Mouse (Mus musculus): ENCODE data around the gene Ubqln5. TPM values are rescaled to one million over a fixed set of nuclear protein-coding genes. Genes with fewer than 3 reads are reported as not detected.

Gene Ubqln5
- total RNA-seq (2015; ENCODE audit: low replicate concordance) (not detected in 2 replicates), total RNA-seq (2017; ENCODE audit: low replicate concordance) (not detected in 2 replicates)

GRCm38 (mm10) chr7:104129726-104130125 lies at the start of gene Ubqln5:
Gene Ubqln5 (minus strand): TSS chr7:104129826.
- ATAC-seq (replicated peaks; ENCODE audit: low FRiP score, poor library complexity, severe bottlenecking) = no peak

DNA sequence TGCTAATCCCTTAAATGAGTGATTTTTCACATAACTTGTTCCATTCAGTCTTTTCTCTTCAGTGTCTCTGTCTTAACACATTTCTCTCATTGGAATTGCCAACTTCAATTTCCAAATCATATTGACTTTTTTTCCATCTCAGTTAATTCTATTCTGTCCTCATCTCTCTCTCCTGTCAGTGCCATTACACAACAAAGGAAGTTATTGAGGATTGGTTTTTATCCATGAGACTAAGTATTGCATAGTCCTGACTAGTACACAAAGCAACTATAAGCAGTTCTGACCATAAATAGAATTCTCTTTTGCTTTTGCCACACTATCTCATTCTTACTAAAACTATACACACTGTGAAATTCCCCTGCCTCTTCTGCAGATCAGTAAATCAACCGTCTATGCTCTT lies 49.4 kb upstream of the Ubqln5 start:
- no peak for ATAC-seq (replicated peaks; ENCODE audit: low FRiP score, poor library complexity, severe bottlenecking)

DNA sequence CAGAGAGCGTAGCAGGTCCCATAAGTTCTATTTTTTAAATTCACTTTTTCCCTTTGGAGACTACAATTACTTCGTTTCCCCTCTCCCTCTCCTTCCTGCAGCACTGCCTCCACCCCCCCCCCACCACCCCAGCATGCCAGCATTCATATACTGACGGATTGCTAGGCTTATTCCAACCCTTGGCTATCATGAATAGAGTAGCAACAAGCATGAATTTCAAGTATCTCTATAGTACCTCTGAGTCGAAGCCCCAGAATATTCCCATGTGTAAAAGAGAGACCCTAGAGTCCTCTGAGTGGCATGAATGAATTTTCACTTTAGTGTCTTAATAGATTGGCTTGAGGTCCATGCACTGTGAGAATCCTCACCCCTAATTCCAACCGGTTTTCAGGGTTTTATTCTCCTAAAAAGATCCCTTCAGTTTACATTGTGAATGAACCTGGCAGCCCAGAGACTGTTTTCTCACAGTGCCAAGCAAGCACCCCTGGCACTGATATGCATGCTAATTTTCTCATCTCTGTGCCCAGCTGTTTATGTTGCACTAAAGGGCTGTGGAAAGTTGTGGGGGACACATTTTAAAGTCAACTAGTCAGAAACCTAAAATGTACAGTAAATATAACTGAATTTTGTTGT lies 48.9 kb upstream of the Ubqln5 start:
- no peak for ATAC-seq (replicated peaks; ENCODE audit: low FRiP score, poor library complexity, severe bottlenecking)

- no peak for ATAC-seq (replicated peaks; ENCODE audit: low FRiP score, poor library complexity, severe bottlenecking)
These were observed 45.5 kb upstream of the Ubqln5 start for GRCm38 (mm10) chr7:104175085-104175484.

- ATAC-seq (replicated peaks; ENCODE audit: low FRiP score, poor library complexity, severe bottlenecking) = no peak
These were observed 40.1 kb upstream of the Ubqln5 start for GRCm38 (mm10) chr7:104169634-104170204.

GRCm38 (mm10) chr7:104167105-104167504 lies 37.5 kb upstream of the Ubqln5 start:
- no peak for ATAC-seq (replicated peaks; ENCODE audit: low FRiP score, poor library complexity, severe bottlenecking)

DNA sequence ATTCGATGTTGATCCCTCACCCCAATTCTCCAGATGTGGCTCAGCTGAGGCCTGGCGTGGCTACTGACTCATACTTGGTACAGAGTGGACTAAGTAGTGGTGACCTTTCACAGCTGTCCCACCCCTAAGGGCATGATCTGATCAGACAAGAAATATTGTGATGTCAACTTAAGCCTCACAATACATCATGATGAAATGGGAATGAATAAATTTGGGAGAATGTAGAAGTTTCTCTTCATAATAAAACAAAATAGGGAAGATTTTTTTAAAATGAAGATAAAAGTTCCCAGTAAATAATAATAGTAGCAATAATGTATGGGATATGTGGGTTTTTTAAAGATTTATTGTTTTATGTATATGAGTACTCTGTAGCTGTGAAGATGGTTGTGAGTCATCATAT lies 20.8 kb upstream of the Ubqln5 start, which contains the start of gene Ubqlnl:
Gene Ubqlnl, minus strand, starts transcription at position 101 of the 400 bp plus-strand sequence.
- no peak for ATAC-seq (replicated peaks; ENCODE audit: low FRiP score, poor library complexity, severe bottlenecking)

- ATAC-seq (replicated peaks; ENCODE audit: low FRiP score, poor library complexity, severe bottlenecking) = no peak
These were observed 13.6 kb upstream of the Ubqln5 start, which contains the start of gene Ubqln3 for GRCm38 (mm10) chr7:104143179-104143578. Gene Ubqln3 (minus strand): TSS chr7:104143279.

DNA sequence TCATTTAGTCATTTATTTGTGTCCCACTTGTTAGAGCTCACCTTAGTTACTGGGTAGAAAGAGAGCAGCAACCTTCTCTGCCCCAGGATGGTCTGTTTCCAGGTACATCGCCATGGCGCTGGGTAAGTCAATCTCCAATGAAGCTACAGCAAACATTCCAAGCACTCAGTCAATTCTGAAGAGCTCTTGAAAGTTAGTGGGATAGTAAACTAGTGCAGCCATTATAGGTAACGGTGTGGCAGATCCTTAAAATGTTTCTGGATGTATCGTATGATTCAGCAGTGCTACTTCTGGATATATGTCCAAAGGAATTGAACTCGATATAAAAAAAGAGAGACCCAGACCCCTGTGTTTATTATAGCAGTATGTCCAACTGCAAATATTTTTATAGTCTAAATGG lies 7.7 kb upstream of the Ubqln5 start, which contains the start of gene Olfr643:
Gene Olfr643, minus strand, starts transcription at position 101 of the 400 bp plus-strand sequence.
- no peak for ATAC-seq (replicated peaks; ENCODE audit: low FRiP score, poor library complexity, severe bottlenecking)

- ATAC-seq (replicated peaks; ENCODE audit: low FRiP score, poor library complexity, severe bottlenecking) = no peak
These were observed 25.0 kb downstream of the Ubqln5 start, which contains the start of gene Olfr646 for GRCm38 (mm10) chr7:104104757-104104972. Gene Olfr646 (plus strand): TSS chr7:104104873.

- ATAC-seq (replicated peaks; ENCODE audit: low FRiP score, poor library complexity, severe bottlenecking) = no peak
These were observed 25.5 kb downstream of the Ubqln5 start for GRCm38 (mm10) chr7:104103913-104104756.

- no peak for ATAC-seq (replicated peaks; ENCODE audit: low FRiP score, poor library complexity, severe bottlenecking)
These were observed 44.3 kb downstream of the Ubqln5 start, which contains the start of gene Olfr645 for GRCm38 (mm10) chr7:104085365-104085764. Gene Olfr645 (minus strand): TSS chr7:104085465.

Other genes starting within 250 kb of the Ubqln5 start
- not detected in 2 replicates for gene Olfr66, start 243.6 kb downstream of the Ubqln5 start, total RNA-seq (2015; ENCODE audit: low replicate concordance)
- not detected in 2 replicates for gene Olfr66, start 243.6 kb downstream of the Ubqln5 start, total RNA-seq (2017; ENCODE audit: low replicate concordance)
- not detected in 2 replicates for gene Olfr64, start 235.3 kb downstream of the Ubqln5 start, total RNA-seq (2015; ENCODE audit: low replicate concordance)
- 0.14 and 0.34 TPM in 2 replicates for gene Olfr64, start 235.3 kb downstream of the Ubqln5 start, total RNA-seq (2017; ENCODE audit: low replicate concordance)
- gene Olfr65, start 226.3 kb downstream of the Ubqln5 start, total RNA-seq (2015; ENCODE audit: low replicate concordance) = not detected in 2 replicates
- 0.28 TPM in 1 of 2 replicates, not detected in the other for gene Olfr65, start 226.3 kb downstream of the Ubqln5 start, total RNA-seq (2017; ENCODE audit: low replicate concordance)
- gene Olfr631, start 201.0 kb downstream of the Ubqln5 start, total RNA-seq (2015; ENCODE audit: low replicate concordance) = 1.0 TPM in 1 of 2 replicates, not detected in the other
- 2.1 TPM in 1 of 2 replicates, not detected in the other for gene Olfr631, start 201.0 kb downstream of the Ubqln5 start, total RNA-seq (2017; ENCODE audit: low replicate concordance)
- gene Olfr632, start 195.5 kb downstream of the Ubqln5 start, total RNA-seq (2015; ENCODE audit: low replicate concordance) = not detected in 2 replicates
- gene Olfr632, start 195.5 kb downstream of the Ubqln5 start, total RNA-seq (2017; ENCODE audit: low replicate concordance) = 1.7 TPM in 1 of 2 replicates, not detected in the other
- not detected in 2 replicates for gene Olfr633, start 185.4 kb downstream of the Ubqln5 start, total RNA-seq (2015; ENCODE audit: low replicate concordance)
- gene Olfr633, start 185.4 kb downstream of the Ubqln5 start, total RNA-seq (2017; ENCODE audit: low replicate concordance) = not detected in 2 replicates
- not detected in 2 replicates for gene Olfr635, start 158.7 kb downstream of the Ubqln5 start, total RNA-seq (2015; ENCODE audit: low replicate concordance)
- 0.09 and 0.14 TPM in 2 replicates for gene Olfr635, start 158.7 kb downstream of the Ubqln5 start, total RNA-seq (2017; ENCODE audit: low replicate concordance)
- gene Olfr638, start 131.1 kb downstream of the Ubqln5 start, total RNA-seq (2015; ENCODE audit: low replicate concordance) = not detected in 2 replicates
- not detected in 2 replicates for gene Olfr638, start 131.1 kb downstream of the Ubqln5 start, total RNA-seq (2017; ENCODE audit: low replicate concordance)
- gene Olfr639, start 112.5 kb downstream of the Ubqln5 start, total RNA-seq (2015; ENCODE audit: low replicate concordance) = not detected in 2 replicates
- gene Olfr639, start 112.5 kb downstream of the Ubqln5 start, total RNA-seq (2017; ENCODE audit: low replicate concordance) = 0.09 and 0.14 TPM in 2 replicates
- gene Olfr640, start 104.3 kb downstream of the Ubqln5 start, total RNA-seq (2015; ENCODE audit: low replicate concordance) = not detected in 2 replicates
- not detected in 2 replicates for gene Olfr640, start 104.3 kb downstream of the Ubqln5 start, total RNA-seq (2017; ENCODE audit: low replicate concordance)
- gene Olfr641, start 94.4 kb downstream of the Ubqln5 start, total RNA-seq (2015; ENCODE audit: low replicate concordance) = not detected in 2 replicates
- gene Olfr641, start 94.4 kb downstream of the Ubqln5 start, total RNA-seq (2017; ENCODE audit: low replicate concordance) = 0.98 TPM in 1 of 2 replicates, not detected in the other
- gene Olfr642, start 77.2 kb downstream of the Ubqln5 start, total RNA-seq (2015; ENCODE audit: low replicate concordance) = not detected in 2 replicates
- gene Olfr642, start 77.2 kb downstream of the Ubqln5 start, total RNA-seq (2017; ENCODE audit: low replicate concordance) = 0.14 TPM in 1 of 2 replicates, not detected in the other
- not detected in 2 replicates for gene 4930516K23Rik, start 68.4 kb downstream of the Ubqln5 start, total RNA-seq (2015; ENCODE audit: low replicate concordance)
- not detected in 2 replicates for gene 4930516K23Rik, start 68.4 kb downstream of the Ubqln5 start, total RNA-seq (2017; ENCODE audit: low replicate concordance)
- not detected in 2 replicates for gene Olfr644, start 58.0 kb downstream of the Ubqln5 start, total RNA-seq (2015; ENCODE audit: low replicate concordance)
- not detected in 2 replicates for gene Olfr644, start 58.0 kb downstream of the Ubqln5 start, total RNA-seq (2017; ENCODE audit: low replicate concordance)
- not detected in 2 replicates for gene Olfr645, start 44.4 kb downstream of the Ubqln5 start, total RNA-seq (2015; ENCODE audit: low replicate concordance)
- gene Olfr645, start 44.4 kb downstream of the Ubqln5 start, total RNA-seq (2017; ENCODE audit: low replicate concordance) = not detected in 2 replicates
- gene Olfr646, start 25.0 kb downstream of the Ubqln5 start, total RNA-seq (2015; ENCODE audit: low replicate concordance) = not detected in 2 replicates
- not detected in 2 replicates for gene Olfr646, start 25.0 kb downstream of the Ubqln5 start, total RNA-seq (2017; ENCODE audit: low replicate concordance)
- not detected in 2 replicates for gene Olfr643, start 7.6 kb upstream of the Ubqln5 start, total RNA-seq (2015; ENCODE audit: low replicate concordance)
- gene Olfr643, start 7.6 kb upstream of the Ubqln5 start, total RNA-seq (2017; ENCODE audit: low replicate concordance) = not detected in 2 replicates
- gene Ubqln3, start 13.5 kb upstream of the Ubqln5 start, total RNA-seq (2015; ENCODE audit: low replicate concordance) = not detected in 2 replicates
- gene Ubqln3, start 13.5 kb upstream of the Ubqln5 start, total RNA-seq (2017; ENCODE audit: low replicate concordance) = not detected in 2 replicates
- not detected in 2 replicates for gene Ubqlnl, start 20.7 kb upstream of the Ubqln5 start, total RNA-seq (2015; ENCODE audit: low replicate concordance)
- not detected in 2 replicates for gene Ubqlnl, start 20.7 kb upstream of the Ubqln5 start, total RNA-seq (2017; ENCODE audit: low replicate concordance)
- gene Olfm5, start 35.0 kb upstream of the Ubqln5 start, total RNA-seq (2015; ENCODE audit: low replicate concordance) = not detected in 2 replicates
- gene Olfm5, start 35.0 kb upstream of the Ubqln5 start, total RNA-seq (2017; ENCODE audit: low replicate concordance) = 0.34 TPM in 1 of 2 replicates, not detected in the other
- gene Olfr648, start 53.6 kb upstream of the Ubqln5 start, total RNA-seq (2015; ENCODE audit: low replicate concordance) = 1.5 and 2.1 TPM in 2 replicates
- 0.14 and 0.60 TPM in 2 replicates for gene Olfr648, start 53.6 kb upstream of the Ubqln5 start, total RNA-seq (2017; ENCODE audit: low replicate concordance)
- not detected in 2 replicates for gene Olfr649, start 66.2 kb upstream of the Ubqln5 start, total RNA-seq (2015; ENCODE audit: low replicate concordance)
- not detected in 2 replicates for gene Olfr649, start 66.2 kb upstream of the Ubqln5 start, total RNA-seq (2017; ENCODE audit: low replicate concordance)
- gene Trim6, start 89.0 kb upstream of the Ubqln5 start, total RNA-seq (2015; ENCODE audit: low replicate concordance) = not detected in 2 replicates
- 0.09 and 0.56 TPM in 2 replicates for gene Trim6, start 89.0 kb upstream of the Ubqln5 start, total RNA-seq (2017; ENCODE audit: low replicate concordance)
- gene Trim34a, start 114.6 kb upstream of the Ubqln5 start, total RNA-seq (2015; ENCODE audit: low replicate concordance) = 19.8 and 23.4 TPM in 2 replicates
- 21.4 and 27.9 TPM in 2 replicates for gene Trim34a, start 114.6 kb upstream of the Ubqln5 start, total RNA-seq (2017; ENCODE audit: low replicate concordance)
- 3.8 and 8.6 TPM in 2 replicates for gene Trim5, start 158.3 kb upstream of the Ubqln5 start, total RNA-seq (2015; ENCODE audit: low replicate concordance)
- 0.28 and 2.8 TPM in 2 replicates for gene Trim5, start 158.3 kb upstream of the Ubqln5 start, total RNA-seq (2017; ENCODE audit: low replicate concordance)
- gene Trim12a, start 185.6 kb upstream of the Ubqln5 start, total RNA-seq (2015; ENCODE audit: low replicate concordance) = 40.8 and 46.3 TPM in 2 replicates
- 35.4 and 42.4 TPM in 2 replicates for gene Trim12a, start 185.6 kb upstream of the Ubqln5 start, total RNA-seq (2017; ENCODE audit: low replicate concordance)
- gene Trim34b, start 199.6 kb upstream of the Ubqln5 start, total RNA-seq (2015; ENCODE audit: low replicate concordance) = 2.9 TPM in 1 of 2 replicates, not detected in the other
- not detected in 2 replicates for gene Trim34b, start 199.6 kb upstream of the Ubqln5 start, total RNA-seq (2017; ENCODE audit: low replicate concordance)
- gene Trim12c, start 223.5 kb upstream of the Ubqln5 start, total RNA-seq (2015; ENCODE audit: low replicate concordance) = 29.7 and 32.9 TPM in 2 replicates
- gene Trim12c, start 223.5 kb upstream of the Ubqln5 start, total RNA-seq (2017; ENCODE audit: low replicate concordance) = 58.3 and 59.0 TPM in 2 replicates
- gene Trim30b, start 240.1 kb upstream of the Ubqln5 start, total RNA-seq (2015; ENCODE audit: low replicate concordance) = 0.19 and 7.5 TPM in 2 replicates
- gene Trim30b, start 240.1 kb upstream of the Ubqln5 start, total RNA-seq (2017; ENCODE audit: low replicate concordance) = 4.9 and 5.0 TPM in 2 replicates